Mouse (Mus musculus): Measurements from ENCODE around the gene Knop1. TPM values are rescaled to one million over a fixed set of nuclear protein-coding genes. Genes with fewer than 3 reads are reported as not detected.

Gene Knop1
- polyA plus RNA-seq, 1 experiment, result 38.6 TPM

DNA sequence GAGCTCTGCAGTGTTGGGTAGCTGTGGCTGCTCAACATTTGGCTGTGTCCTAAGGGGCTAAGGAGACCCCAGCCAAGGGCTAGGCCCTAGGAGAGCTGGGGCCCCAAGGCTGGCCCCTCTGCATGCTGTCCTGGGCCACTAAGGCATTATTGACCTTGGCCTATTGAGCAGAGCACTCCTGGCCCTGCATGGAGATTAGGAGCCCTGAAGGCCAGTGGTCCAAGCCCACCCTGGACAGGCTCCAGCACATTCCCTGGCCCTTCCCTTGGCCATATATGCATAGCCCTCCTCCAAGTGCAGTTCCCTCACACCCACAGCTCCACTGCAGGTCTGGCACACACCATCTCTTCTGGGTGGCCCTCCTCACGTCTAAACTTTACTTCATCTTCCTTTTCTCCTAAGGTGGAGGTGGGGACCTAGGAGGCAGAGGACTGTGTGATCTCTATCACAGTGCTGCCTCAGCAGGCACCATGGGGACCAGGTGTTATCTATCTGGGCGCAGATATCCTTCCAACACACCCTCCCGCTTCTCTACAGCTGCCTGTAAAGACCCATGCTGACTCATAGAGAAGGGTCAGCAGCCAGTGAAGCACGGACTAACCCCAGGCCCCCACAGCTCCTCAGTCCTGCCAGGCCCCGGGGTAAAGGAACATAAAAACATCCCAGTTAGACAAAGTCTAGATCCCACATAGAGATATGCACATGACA, 6.4 kb downstream of the Knop1 start:
- no peak for TF ChIP-seq CTCF (IDR thresholded peaks at IDR 0.05; ENCODE audit: borderline replicate concordance, insufficient read depth, low read length)
- TF ChIP-seq POLR2A (IDR thresholded peaks at IDR 0.05; ENCODE audit: low read depth, low read length), result no peak

DNA sequence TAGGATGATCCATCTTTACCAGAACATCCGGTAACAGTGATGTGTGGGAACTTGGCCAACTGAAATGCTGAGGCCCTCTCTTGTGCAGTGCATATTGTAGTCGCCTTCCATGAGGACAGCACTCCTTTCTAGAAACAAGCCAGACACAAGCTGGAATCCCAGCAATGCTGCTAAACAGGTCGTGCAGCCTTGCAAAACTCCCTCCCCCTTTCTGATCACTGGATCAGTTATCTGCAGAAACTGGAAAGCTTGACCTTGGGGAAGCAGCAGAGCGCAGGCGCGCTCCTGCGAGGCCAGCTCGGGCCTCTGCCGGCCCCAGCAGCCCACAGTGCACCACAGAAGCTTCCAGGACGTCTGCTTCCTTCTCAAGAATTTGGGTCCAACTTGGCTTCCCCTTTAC, 7.3 kb downstream of the Knop1 start:
- no peak overlapping the region for H3K27ac ChIP-seq (ENCODE audit: insufficient read depth, low read length)
- 0 out of 2 replicates have a peak, but pooled peaks cover 2% of the 10 kb centered on the region for H3K4me1 ChIP-seq (ENCODE audit: control insufficient read depth, insufficient read depth, low read length)
- H3K4me3 ChIP-seq (ENCODE audit: insufficient read depth, low read length), result no peak overlapping the region
- TF ChIP-seq POLR2A (IDR thresholded peaks at IDR 0.05; ENCODE audit: low read depth, low read length) (no peak), CTCF (IDR thresholded peaks at IDR 0.05; ENCODE audit: borderline replicate concordance, insufficient read depth, low read length) (no peak)

More for the DNA sequence above, 6.4 kb downstream of the Knop1 start:
- H3K27ac ChIP-seq (ENCODE audit: insufficient read depth, low read length), result no peak overlapping the region
- H3K4me3 ChIP-seq (ENCODE audit: insufficient read depth, low read length), result no peak overlapping the region
- H3K4me1 ChIP-seq (ENCODE audit: control insufficient read depth, insufficient read depth, low read length), result 0 out of 2 replicates have a peak, but pooled peaks cover 2% of the 10 kb centered on the region

DNA sequence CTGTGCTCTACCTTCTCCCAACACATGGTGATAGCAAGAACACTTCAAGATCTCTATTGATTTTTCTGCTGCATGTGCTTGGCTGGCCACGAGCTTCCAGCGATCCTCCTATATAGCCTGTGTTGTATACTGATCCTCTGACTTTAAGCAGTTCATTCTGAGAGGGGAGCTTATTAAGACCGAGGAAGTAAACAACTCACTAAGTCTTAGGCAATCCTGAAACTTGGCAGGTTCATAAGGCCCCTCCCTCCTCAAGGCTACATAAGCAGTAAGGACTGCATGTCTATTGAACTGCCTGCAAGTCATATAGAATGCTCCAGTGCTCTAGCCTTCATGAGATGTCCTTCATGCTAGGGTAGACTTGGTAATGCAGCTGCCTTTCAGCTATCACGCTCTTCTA, 9.7 kb downstream of the Knop1 start:
- Histone ChIP-seq H3K4me3 (ENCODE audit: insufficient read depth, low read length) (no peak overlapping the region), H3K4me1 (ENCODE audit: control insufficient read depth, insufficient read depth, low read length) (0 out of 2 replicates have a peak, but pooled peaks cover 4% of the 10 kb centered on the region), H3K27ac (ENCODE audit: insufficient read depth, low read length) (no peak overlapping the region)
- TF ChIP-seq POLR2A (IDR thresholded peaks at IDR 0.05; ENCODE audit: low read depth, low read length) (no peak), CTCF (IDR thresholded peaks at IDR 0.05; ENCODE audit: borderline replicate concordance, insufficient read depth, low read length) (no peak)

DNA sequence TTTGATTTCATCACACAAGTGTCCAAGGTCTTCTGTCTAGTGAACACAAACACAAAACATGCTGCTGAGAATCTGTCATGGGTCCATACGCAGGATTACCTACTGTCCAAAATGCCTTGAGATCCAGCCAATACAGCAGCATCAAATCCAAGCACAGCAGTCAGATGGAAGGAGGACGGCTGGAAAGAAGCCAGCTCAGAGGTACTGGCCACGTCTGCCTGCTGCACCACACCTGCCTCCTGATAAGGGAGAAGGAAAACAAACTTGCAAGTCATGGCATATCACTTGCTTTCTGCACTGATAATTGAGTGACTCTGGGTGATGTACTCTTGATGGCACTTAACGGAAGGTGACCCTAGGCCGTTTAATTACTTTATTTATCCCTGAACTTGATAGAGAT, 10.9 kb downstream of the Knop1 start:
- H3K4me1 ChIP-seq (ENCODE audit: control insufficient read depth, insufficient read depth, low read length), result 0 out of 2 replicates have a peak, but pooled peaks cover 2% of the 10 kb centered on the region
- no peak overlapping the region for H3K27ac ChIP-seq (ENCODE audit: insufficient read depth, low read length)
- TF ChIP-seq CTCF (IDR thresholded peaks at IDR 0.05; ENCODE audit: borderline replicate concordance, insufficient read depth, low read length) (no peak), POLR2A (IDR thresholded peaks at IDR 0.05; ENCODE audit: low read depth, low read length) (no peak)
- no peak overlapping the region for H3K4me3 ChIP-seq (ENCODE audit: insufficient read depth, low read length)

DNA sequence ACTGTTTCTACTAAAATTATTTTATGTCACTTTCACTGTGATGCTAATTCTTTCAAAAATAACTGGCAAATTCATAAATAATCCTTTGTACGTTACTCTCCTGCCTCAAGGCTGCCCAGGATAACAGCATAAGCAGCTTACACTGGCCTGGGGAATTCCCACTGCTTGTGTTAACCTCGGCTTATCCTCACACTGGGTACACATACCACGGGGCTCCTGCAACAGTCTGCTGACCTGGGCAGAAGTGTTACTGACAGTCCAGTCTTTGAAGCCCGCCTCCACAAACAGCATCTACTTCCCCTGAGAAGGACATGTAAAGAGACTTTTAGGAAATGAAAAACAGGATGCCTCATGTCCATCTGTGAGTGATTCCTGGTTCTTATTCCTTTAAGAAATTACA, 13.1 kb downstream of the Knop1 start:
- peak overlapping the region; percentile 48; the same call in 1 of the 2 replicates for H3K27ac ChIP-seq (ENCODE audit: insufficient read depth, low read length)
- no peak for TF ChIP-seq POLR2A (IDR thresholded peaks at IDR 0.05; ENCODE audit: low read depth, low read length)
- TF ChIP-seq CTCF (IDR thresholded peaks at IDR 0.05; ENCODE audit: borderline replicate concordance, insufficient read depth, low read length), result no peak
- H3K4me3 ChIP-seq (ENCODE audit: insufficient read depth, low read length), result no peak overlapping the region
- H3K4me1 ChIP-seq (ENCODE audit: control insufficient read depth, insufficient read depth, low read length), result 0 out of 2 replicates have a peak, but pooled peaks cover 2% of the 10 kb centered on the region

DNA sequence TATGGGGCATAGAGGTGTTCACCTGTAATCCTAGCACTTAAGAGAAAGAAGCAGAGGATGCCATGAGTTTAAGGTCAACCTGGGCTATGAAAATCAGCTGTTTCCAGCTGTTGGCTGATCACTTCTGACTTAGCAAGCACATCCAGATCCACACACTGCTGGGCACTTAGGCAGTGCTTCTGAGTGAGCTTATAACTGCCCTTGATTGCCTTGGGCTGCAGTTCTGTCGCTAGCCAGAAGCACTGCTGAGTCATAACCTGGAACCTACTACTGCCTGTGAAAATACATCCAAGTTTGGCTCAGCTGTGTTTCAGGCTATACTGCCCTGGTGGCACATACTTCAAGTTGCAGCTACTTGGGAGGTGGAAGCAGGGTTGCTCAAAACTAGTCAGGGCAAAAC, 14.3 kb downstream of the Knop1 start:
- TF ChIP-seq POLR2A (IDR thresholded peaks at IDR 0.05; ENCODE audit: low read depth, low read length) (no peak), CTCF (IDR thresholded peaks at IDR 0.05; ENCODE audit: borderline replicate concordance, insufficient read depth, low read length) (no peak)
- H3K4me3 ChIP-seq (ENCODE audit: insufficient read depth, low read length), result no peak overlapping the region
- H3K27ac ChIP-seq (ENCODE audit: insufficient read depth, low read length), result peak overlapping the region; percentile 48
- H3K4me1 ChIP-seq (ENCODE audit: control insufficient read depth, insufficient read depth, low read length), result 0 out of 2 replicates have a peak, but pooled peaks cover 2% of the 10 kb centered on the region

DNA sequence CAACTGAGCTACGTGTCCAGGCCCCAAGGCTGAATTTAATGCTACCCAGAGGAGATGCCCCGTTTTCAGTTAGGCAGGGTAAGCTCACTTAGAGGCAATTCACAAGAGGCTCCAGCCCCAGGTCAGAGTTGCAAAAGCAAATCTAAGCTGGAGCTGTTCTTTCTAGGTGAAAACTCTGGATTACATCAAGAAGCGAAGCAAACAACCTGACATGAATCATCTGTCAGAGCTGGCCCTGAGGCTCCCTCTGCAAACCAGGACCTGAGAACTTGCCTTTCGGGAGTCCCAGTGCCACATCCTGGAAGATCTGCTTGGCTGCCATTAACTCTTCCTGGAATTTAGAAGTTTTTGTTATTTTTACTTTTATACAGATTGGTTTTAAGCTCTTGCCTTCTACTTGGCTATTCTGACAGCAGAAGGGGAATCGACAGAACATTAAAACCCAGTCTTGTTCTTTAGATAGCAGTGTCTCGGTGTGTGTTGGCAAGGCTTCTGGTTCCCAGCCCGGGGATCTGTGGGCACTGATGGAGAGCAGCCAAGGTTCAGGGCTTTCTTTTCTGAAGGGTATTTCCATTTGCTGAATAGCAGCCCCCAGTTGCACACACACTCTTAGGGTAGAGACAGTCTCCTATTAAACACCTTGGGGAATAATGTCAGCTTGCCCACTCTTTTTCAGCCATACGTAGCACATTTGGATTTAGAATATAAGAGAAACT, 14.9 kb downstream of the Knop1 start:
- H3K27ac ChIP-seq (ENCODE audit: insufficient read depth, low read length), result no peak overlapping the region
- 0 out of 2 replicates have a peak, but pooled peaks cover 2% of the 10 kb centered on the region for H3K4me1 ChIP-seq (ENCODE audit: control insufficient read depth, insufficient read depth, low read length)
- TF ChIP-seq POLR2A (IDR thresholded peaks at IDR 0.05; ENCODE audit: low read depth, low read length), result no peak
- no peak overlapping the region for H3K4me3 ChIP-seq (ENCODE audit: insufficient read depth, low read length)

DNA sequence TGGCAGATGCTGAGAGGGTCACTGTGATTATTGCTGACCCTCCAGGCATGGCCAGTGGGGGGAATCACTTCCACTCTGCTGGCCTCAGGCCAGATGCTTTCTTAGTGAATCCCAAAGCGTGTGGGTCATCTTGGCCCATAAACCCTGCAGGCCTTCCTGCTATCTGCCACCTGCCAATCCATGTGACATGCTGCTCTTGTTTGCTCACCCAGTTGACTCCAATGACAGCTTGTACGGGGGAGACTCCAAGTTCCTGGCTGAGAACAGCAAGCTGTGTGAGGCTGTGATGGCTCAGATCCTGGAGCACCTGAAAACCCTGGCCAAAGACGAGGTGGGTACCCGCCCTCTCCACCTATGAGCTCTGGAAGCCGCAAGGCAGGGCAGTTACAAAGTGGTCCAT, 18.2 kb downstream of the Knop1 start:
- Histone ChIP-seq H3K27ac (ENCODE audit: insufficient read depth, low read length) (no peak overlapping the region), H3K4me1 (ENCODE audit: control insufficient read depth, insufficient read depth, low read length) (0 out of 2 replicates have a peak, but pooled peaks cover under 1% of the 10 kb centered on the region), H3K4me3 (ENCODE audit: insufficient read depth, low read length) (no peak overlapping the region)
- TF ChIP-seq CTCF (IDR thresholded peaks at IDR 0.05; ENCODE audit: borderline replicate concordance, insufficient read depth, low read length) (no peak), POLR2A (IDR thresholded peaks at IDR 0.05; ENCODE audit: low read depth, low read length) (no peak)

DNA sequence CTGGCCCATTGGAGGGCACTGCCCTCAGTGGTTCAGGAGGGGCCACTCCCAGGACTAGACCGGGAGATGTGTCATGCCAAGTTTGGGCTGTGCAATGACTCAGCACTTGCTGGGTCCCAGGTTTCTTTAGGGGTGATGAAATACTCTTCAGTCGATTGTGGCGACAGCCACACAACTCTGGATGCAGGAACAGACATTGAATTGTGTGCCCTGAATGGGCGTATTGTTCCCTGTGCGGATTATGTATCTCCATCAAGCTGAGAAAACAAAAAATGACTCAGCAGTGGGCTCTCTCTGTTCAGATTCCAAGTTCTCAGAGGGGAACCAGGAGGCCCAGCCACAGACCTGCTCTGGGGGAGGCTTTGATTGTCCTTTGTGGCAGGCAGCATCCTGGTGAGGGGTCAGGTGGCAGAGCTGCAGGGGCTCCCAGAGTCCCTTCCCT, 28.1 kb downstream of the Knop1 start:
- Histone ChIP-seq H3K4me3 (ENCODE audit: insufficient read depth, low read length) (no peak overlapping the region), H3K27ac (ENCODE audit: insufficient read depth, low read length) (no peak overlapping the region), H3K4me1 (ENCODE audit: control insufficient read depth, insufficient read depth, low read length) (no peaks in the 10 kb centered on the region; the same call in 1 of the 2 replicates)
- TF ChIP-seq POLR2A (IDR thresholded peaks at IDR 0.05; ENCODE audit: low read depth, low read length), result no peak
- TF ChIP-seq CTCF (IDR thresholded peaks at IDR 0.05; ENCODE audit: borderline replicate concordance, insufficient read depth, low read length), result no peak

DNA sequence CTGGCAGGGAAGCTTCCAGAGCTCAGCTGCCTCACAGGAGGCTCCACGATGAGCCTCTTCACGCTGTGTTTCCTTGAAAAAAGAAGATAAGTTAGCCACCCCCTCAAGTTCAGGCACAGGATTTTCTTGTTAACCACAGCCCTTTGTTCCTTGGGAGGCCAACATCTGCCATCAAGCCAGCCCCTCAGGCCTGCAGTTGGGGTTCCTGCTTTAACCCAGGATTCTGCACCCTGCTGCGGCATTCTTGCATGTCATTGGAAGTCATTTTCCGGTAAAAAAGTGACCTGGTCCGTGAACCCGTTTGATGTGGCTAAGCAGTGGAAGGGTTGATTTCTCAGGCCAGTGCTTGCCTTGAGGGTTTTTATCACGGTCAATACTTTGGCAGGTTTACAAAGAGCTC, 31.6 kb downstream of the Knop1 start:
- Histone ChIP-seq H3K27ac (ENCODE audit: insufficient read depth, low read length) (no peak overlapping the region), H3K4me1 (ENCODE audit: control insufficient read depth, insufficient read depth, low read length) (no peaks in the 10 kb centered on the region; the same call in 1 of the 2 replicates), H3K4me3 (ENCODE audit: insufficient read depth, low read length) (no peak overlapping the region)
- TF ChIP-seq POLR2A (IDR thresholded peaks at IDR 0.05; ENCODE audit: low read depth, low read length) (no peak), CTCF (IDR thresholded peaks at IDR 0.05; ENCODE audit: borderline replicate concordance, insufficient read depth, low read length) (no peak)

All from embryonic fibroblast, embryonic 13.5 days (primary cell).